Mouse (Mus musculus): ENCODE data around the gene 2310030G06Rik. TPM values are rescaled to one million over a fixed set of nuclear protein-coding genes. Genes with fewer than 3 reads are reported as not detected.

The 2310030G06Rik gene
- polyA plus RNA-seq, 1 experiment from 2014 or later, result 2.3 TPM

DNA sequence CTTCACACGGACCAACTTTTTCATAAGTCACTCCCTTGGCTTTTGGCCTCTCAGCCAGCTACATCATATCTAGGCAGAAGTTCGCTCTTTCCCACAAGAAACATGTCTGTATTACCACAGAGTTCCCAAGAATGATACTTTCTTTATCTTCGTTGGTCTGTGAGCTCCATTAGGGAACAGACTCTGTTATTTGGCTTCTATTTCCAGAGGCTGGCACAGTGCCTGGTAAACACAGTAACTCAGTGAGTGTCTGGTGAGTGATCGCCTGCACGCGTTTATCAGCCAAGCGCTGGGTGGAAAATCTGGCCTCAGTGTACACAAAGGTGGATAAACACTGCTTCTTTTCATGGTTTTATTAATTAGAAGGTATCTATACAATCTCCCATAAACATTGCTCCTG lies 22.9 kb downstream of the 2310030G06Rik start:
- peak overlapping the region; percentile 28 for H3K4me2 ChIP-seq
- H3K4me3 ChIP-seq (replicated peaks), result no peak overlapping the region
- H3K36me3 ChIP-seq, result no peaks in the 10 kb centered on the region
- WGBS, result 24% methylated on average over 7 of the region's 7 CpGs
- no peaks in the 10 kb centered on the region for H3K9me3 ChIP-seq (replicated peaks)
- ATAC-seq (ENCODE audit: low FRiP score), result no peak
- no peaks in the 10 kb centered on the region for H3K27me3 ChIP-seq (replicated peaks)
- H3K9ac ChIP-seq (replicated peaks), result no peak overlapping the region
- H3K4me1 ChIP-seq, result peaks cover 60% of the 10 kb centered on the region
- H3K27ac ChIP-seq (replicated peaks), result peak overlapping the region; percentile 34

- Histone ChIP-seq H3K9me3 (replicated peaks) (no peaks in the 10 kb centered on the region), H3K27ac (replicated peaks) (peak overlapping the region; percentile 70), H3K4me3 (replicated peaks) (no peak overlapping the region), H3K9ac (replicated peaks) (no peak overlapping the region), H3K27me3 (replicated peaks) (no peaks in the 10 kb centered on the region), H3K4me2 (peak overlapping the region; percentile 28), H3K4me1 (peaks cover 55% of the 10 kb centered on the region), H3K36me3 (no peaks in the 10 kb centered on the region; the same call in 1 of the 2 replicates)
- ATAC-seq (ENCODE audit: low FRiP score), result no peak
- WGBS, result 23% methylated on average over 8 of the region's 8 CpGs
These were observed 23.9 kb downstream of the 2310030G06Rik start for GRCm38 (mm10) chr9:50722451-50722911.

- Histone ChIP-seq H3K4me1 (peaks cover 41% of the 10 kb centered on the region), H3K4me3 (replicated peaks) (no peak overlapping the region), H3K9ac (replicated peaks) (no peak overlapping the region), H3K36me3 (no peaks in the 10 kb centered on the region; the same call in 1 of the 2 replicates), H3K27me3 (replicated peaks) (no peaks in the 10 kb centered on the region), H3K27ac (replicated peaks) (no peak overlapping the region), H3K9me3 (replicated peaks) (no peaks in the 10 kb centered on the region), H3K4me2 (no peak overlapping the region)
- WGBS, result 29% methylated on average over 12 of the region's 12 CpGs
- ATAC-seq (ENCODE audit: low FRiP score), result no peak
These were observed 25.3 kb downstream of the 2310030G06Rik start for GRCm38 (mm10) chr9:50721061-50721460.

DNA sequence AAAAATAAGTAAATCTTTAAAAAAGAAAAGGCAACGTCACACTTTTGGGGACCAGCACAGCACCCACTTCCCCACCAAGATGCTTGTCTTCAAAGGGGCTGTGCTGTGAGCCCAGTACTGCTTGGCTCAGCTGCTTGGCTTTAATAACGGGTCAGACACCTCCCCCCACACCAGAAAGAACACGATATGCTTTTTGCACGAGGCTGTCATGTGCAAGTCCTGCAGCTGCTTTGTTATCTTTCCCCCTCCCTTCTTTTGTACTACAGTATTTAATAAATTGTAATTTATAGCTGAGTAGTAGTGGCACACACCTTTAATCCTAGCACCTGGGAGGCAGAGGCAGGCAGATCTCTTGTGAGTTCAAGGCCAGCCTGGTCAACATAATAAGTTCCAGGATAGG lies 27.5 kb downstream of the 2310030G06Rik start:
- Histone ChIP-seq H3K4me3 (replicated peaks) (no peak overlapping the region), H3K9me3 (replicated peaks) (no peaks in the 10 kb centered on the region), H3K27ac (replicated peaks) (no peak overlapping the region), H3K36me3 (no peaks in the 10 kb centered on the region; the same call in 1 of the 2 replicates), H3K27me3 (replicated peaks) (no peaks in the 10 kb centered on the region), H3K9ac (replicated peaks) (no peak overlapping the region), H3K4me2 (no peak overlapping the region), H3K4me1 (peaks cover 25% of the 10 kb centered on the region)
- no peak for ATAC-seq (ENCODE audit: low FRiP score)
- WGBS, result 89% methylated on average over 4 of the region's 4 CpGs

GRCm38 (mm10) chr9:50714188-50714587 lies 32.1 kb downstream of the 2310030G06Rik start:
- H3K9me3 ChIP-seq (replicated peaks), result no peaks in the 10 kb centered on the region
- H3K27me3 ChIP-seq (replicated peaks), result no peaks in the 10 kb centered on the region
- no peak overlapping the region for H3K27ac ChIP-seq (replicated peaks)
- H3K4me2 ChIP-seq, result no peak overlapping the region
- no peak for ATAC-seq (ENCODE audit: low FRiP score)
- H3K4me1 ChIP-seq, result peaks cover 3% of the 10 kb centered on the region; the same call in 1 of the 2 replicates
- H3K4me3 ChIP-seq (replicated peaks), result no peak overlapping the region
- H3K36me3 ChIP-seq, result peaks cover 12% of the 10 kb centered on the region
- H3K9ac ChIP-seq (replicated peaks), result no peak overlapping the region
- WGBS, result 66% methylated on average over 4 of the region's 4 CpGs

DNA sequence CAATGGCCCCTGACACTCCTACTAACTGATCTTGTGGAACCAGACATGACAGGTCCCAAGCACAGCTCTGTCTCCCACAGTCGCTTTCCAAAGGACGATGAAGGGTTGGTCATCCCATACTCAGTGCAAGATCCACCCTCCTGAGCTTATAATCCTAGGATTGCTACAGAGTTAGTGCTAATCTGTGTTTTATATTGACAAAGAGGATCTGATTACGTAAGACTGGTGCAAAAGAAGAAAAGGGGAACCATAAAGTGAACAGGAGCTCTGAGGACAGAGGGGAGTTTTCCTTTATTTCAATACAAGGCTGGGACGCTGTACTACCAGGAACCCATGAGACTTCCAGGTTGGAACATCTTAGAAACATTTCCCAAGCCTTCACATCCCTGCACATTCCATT lies 35.0 kb downstream of the 2310030G06Rik start:
- H3K27ac ChIP-seq (replicated peaks), result no peak overlapping the region
- no peak overlapping the region for H3K4me3 ChIP-seq (replicated peaks)
- H3K4me1 ChIP-seq, result peaks cover 3% of the 10 kb centered on the region; the same call in 1 of the 2 replicates
- ATAC-seq (ENCODE audit: low FRiP score), result no peak
- H3K9me3 ChIP-seq (replicated peaks), result no peaks in the 10 kb centered on the region
- 80% methylated on average over 4 of the region's 4 CpGs for WGBS
- H3K36me3 ChIP-seq, result peaks cover 18% of the 10 kb centered on the region
- no peak overlapping the region for H3K4me2 ChIP-seq
- H3K27me3 ChIP-seq (replicated peaks), result no peaks in the 10 kb centered on the region
- no peak overlapping the region for H3K9ac ChIP-seq (replicated peaks)

DNA sequence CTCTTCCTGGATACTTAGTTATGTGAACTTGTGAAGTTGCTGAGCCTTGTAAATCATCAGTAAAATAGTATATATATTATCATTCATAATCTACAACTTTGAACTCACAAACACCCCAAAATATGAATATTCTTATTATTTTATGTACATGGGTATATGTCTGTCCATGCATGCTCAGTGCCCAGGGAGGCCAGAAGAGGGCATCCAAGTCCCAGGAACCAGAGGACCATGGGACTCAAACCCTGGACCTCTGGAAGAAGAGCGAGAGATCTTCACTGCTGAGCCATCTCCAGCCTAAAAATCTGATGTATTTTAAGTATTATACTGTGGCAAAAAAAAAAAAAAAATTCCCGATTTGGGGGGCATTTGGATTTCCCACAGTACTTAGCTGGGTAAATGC lies 37.2 kb downstream of the 2310030G06Rik start:
- peaks cover 18% of the 10 kb centered on the region for H3K36me3 ChIP-seq
- no peak overlapping the region for H3K4me3 ChIP-seq (replicated peaks)
- H3K27ac ChIP-seq (replicated peaks), result no peak overlapping the region
- H3K4me1 ChIP-seq, result no peaks in the 10 kb centered on the region
- H3K9ac ChIP-seq (replicated peaks), result no peak overlapping the region
- no peaks in the 10 kb centered on the region for H3K27me3 ChIP-seq (replicated peaks)
- no peak overlapping the region for H3K4me2 ChIP-seq
- no peaks in the 10 kb centered on the region for H3K9me3 ChIP-seq (replicated peaks)
- no peak for ATAC-seq (ENCODE audit: low FRiP score)
- 32% methylated on average over 2 of the region's 2 CpGs for WGBS

DNA sequence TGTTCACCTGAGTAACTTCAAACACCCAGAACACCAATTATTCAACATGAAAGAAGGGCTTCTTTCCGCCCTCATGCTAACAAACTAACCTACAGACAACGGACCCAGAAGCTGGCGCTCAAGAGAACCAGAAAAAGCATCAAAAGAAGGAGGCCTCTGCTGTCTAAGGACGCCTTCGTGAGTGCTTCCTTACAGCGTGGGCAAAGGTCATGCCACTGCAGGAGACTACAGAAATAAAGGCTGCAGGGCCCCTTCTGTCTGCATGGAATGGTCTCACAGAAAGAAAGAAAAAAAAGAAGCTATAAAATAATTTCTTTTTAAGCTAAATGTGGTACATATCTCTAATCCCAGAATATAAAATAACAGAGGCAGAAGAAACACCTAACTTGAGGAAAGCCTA lies 41.4 kb downstream of the 2310030G06Rik start:
- no peak for ATAC-seq (ENCODE audit: low FRiP score)
- no peaks in the 10 kb centered on the region for H3K27me3 ChIP-seq (replicated peaks)
- no peaks in the 10 kb centered on the region for H3K9me3 ChIP-seq (replicated peaks)
- peaks cover 31% of the 10 kb centered on the region for H3K36me3 ChIP-seq
- no peak overlapping the region for H3K4me2 ChIP-seq
- peaks cover 7% of the 10 kb centered on the region; the same call in 1 of the 2 replicates for H3K4me1 ChIP-seq
- H3K27ac ChIP-seq (replicated peaks), result no peak overlapping the region
- no peak overlapping the region for H3K4me3 ChIP-seq (replicated peaks)
- 36% methylated on average over 6 of the region's 6 CpGs for WGBS
- H3K9ac ChIP-seq (replicated peaks), result no peak overlapping the region

- H3K27me3 ChIP-seq (replicated peaks), result no peaks in the 10 kb centered on the region
- WGBS, result 52% methylated on average over 11 of the region's 11 CpGs
- no peak overlapping the region for H3K27ac ChIP-seq (replicated peaks)
- peaks cover 39% of the 10 kb centered on the region for H3K4me1 ChIP-seq
- H3K9me3 ChIP-seq (replicated peaks), result no peaks in the 10 kb centered on the region
- peaks cover 22% of the 10 kb centered on the region for H3K36me3 ChIP-seq
- no peak overlapping the region for H3K4me2 ChIP-seq
- no peak overlapping the region for H3K4me3 ChIP-seq (replicated peaks)
- no peak overlapping the region for H3K9ac ChIP-seq (replicated peaks)
- no peak for ATAC-seq (ENCODE audit: low FRiP score)
These were observed 45.2 kb downstream of the 2310030G06Rik start for GRCm38 (mm10) chr9:50700921-50701691.

DNA sequence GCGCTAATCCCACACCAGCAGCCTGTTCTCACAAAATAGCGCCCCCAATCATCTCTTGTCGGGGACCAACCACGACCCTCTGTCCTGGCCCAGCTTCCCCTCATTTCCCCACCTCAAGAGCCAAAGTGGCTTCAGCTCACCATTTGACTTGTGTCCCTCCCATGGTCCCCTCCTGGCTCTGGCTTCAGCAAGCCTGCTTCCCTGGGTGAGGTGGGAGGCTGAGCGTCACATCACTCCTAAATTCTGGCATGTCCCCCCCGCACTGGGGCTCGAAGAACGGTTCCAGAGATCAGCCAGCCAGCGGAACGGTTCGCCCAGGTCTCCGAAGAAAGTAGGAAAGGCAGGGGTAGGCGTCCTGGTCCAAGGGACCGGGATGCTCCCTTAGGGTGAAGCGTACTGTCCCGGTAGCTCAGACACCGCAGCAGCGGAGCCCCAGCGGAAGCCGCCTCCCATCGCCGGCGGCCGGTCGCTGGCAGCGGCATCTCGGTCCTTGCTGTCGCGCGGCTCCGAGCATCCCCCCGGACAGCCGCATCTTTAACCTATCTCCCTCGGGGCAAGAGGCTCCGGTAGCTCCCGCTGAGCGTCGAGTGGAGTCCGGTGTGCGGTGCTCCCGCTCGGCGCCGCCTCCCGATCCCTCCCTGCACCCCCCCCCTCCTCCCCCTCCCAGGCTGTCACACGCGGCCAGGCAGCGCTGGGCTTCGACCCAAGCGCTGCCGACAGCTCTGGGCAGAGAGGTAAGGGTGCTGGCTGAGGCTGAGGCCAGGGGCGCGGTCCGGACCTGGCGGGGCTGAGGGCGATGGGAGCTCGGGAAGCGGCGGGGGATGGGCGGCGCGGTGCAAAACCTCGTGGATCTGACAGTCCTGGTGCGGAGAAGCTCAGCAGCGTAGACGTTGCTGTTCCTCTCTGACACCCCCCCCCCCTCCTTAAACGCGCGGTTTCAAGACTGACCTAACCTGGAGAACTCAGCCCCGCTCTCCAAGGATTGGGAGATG lies 47.6 kb downstream of the 2310030G06Rik start:
- Histone ChIP-seq H3K9ac (replicated peaks) (peak overlapping the region; percentile 82), H3K9me3 (replicated peaks) (no peaks in the 10 kb centered on the region), H3K4me2 (peak overlapping the region; percentile 94), H3K4me3 (replicated peaks) (peak overlapping the region; percentile 72), H3K36me3 (peaks cover 30% of the 10 kb centered on the region), H3K27ac (replicated peaks) (peak overlapping the region; percentile 74), H3K27me3 (replicated peaks) (no peaks in the 10 kb centered on the region), H3K4me1 (peaks cover 40% of the 10 kb centered on the region)
- under 1% methylated on average over 66 of the region's 70 CpGs for WGBS
- ATAC-seq (ENCODE audit: low FRiP score), result peak; percentile 72

DNA sequence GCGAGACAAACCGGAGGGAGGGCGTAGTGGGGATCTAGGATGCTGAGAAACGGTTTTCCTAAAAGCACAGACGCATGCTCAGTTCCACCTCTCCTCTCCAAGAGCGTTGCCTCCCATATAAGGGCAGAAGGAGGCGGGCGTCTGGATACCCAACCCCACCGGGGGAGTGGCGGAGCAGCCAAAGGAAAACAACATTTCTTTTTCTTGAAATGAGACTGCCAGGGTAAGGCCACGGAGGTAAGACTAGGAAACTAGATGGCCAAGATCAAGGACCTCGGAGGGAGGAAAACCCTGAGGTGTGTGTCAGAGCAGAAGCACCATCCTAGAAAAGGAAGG lies 48.7 kb downstream of the 2310030G06Rik start:
- Histone ChIP-seq H3K9me3 (replicated peaks) (no peaks in the 10 kb centered on the region), H3K27me3 (replicated peaks) (no peaks in the 10 kb centered on the region), H3K4me2 (peak overlapping the region; percentile 94), H3K27ac (replicated peaks) (peak overlapping the region; percentile 69), H3K36me3 (peaks cover 29% of the 10 kb centered on the region), H3K4me1 (peaks cover 51% of the 10 kb centered on the region), H3K9ac (replicated peaks) (peak overlapping the region; percentile 63), H3K4me3 (replicated peaks) (peak overlapping the region; percentile 72)
- ATAC-seq (ENCODE audit: low FRiP score), result peak; percentile 82
- WGBS, result under 1% methylated on average over 12 of the region's 12 CpGs

Data from neural tube, embryonic 15.5 days (tissue).